Mouse (Mus musculus) heart, adult 18-20 months (tissue): ENCODE data around the gene Map7d3. TPM values are rescaled to one million over a fixed set of nuclear protein-coding genes. Genes with fewer than 3 reads are reported as not detected.

ENCODE experiments used
- DNase-seq, 2 experiments: peaks; one replicate each; pipeline ENCODE4 v3.0.0; 2021 to 2022; ENCODE audit warnings: mixed read lengths in 1 of 2
- long read RNA-seq, 2 experiments: library from polyadenylated mRNA; stranded (forward); transcript quantifications; one replicate each; pipeline ENCODE4 v2.0.0; 2021
- total RNA-seq, 2 experiments: library from RNA; stranded (reverse); gene quantifications; 2 replicates each; pipeline ENCODE4 v1.2.3; 2021

Map7d3 gene
- total RNA-seq: under 1 TPM; 0.22 to 0.28 TPM
- long read RNA-seq, experiment 1: 0 reads
- long read RNA-seq, experiment 2: 0 reads

- DNase-seq: peak; percentile 10 to 27
Observed at GRCm38 (mm10) chrX:56821765-56822603, at the start of gene Map7d3. Map7d3 (minus strand) TSS chrX:56822326.

- no peak for DNase-seq
Observed at GRCm38 (mm10) chrX:56869863-56870262, 47.7 kb upstream of the Map7d3 start, which contains the start of gene Adgrg4. Adgrg4 (plus strand) TSS chrX:56870163.

- DNase-seq: no peak
Observed at GRCm38 (mm10) chrX:56841255-56841654, 19.1 kb upstream of the Map7d3 start.

GRCm38 (mm10) chrX:56839369-56839768 lies 17.2 kb upstream of the Map7d3 start:
- DNase-seq: peak; percentile 8 to 57

- DNase-seq: no peak
Observed at GRCm38 (mm10) chrX:56835842-56836241, 13.7 kb upstream of the Map7d3 start.

GRCm38 (mm10) chrX:56827492-56827891 lies 5.4 kb upstream of the Map7d3 start:
- peak; percentile 3 to 4 for DNase-seq

- DNase-seq: peak; percentile 56 to 73
Observed at GRCm38 (mm10) chrX:56791268-56791667, 30.9 kb downstream of the Map7d3 start.

GRCm38 (mm10) chrX:56790591-56790990 lies 31.5 kb downstream of the Map7d3 start:
- no peak for DNase-seq

GRCm38 (mm10) chrX:56787486-56787885 lies 34.6 kb downstream of the Map7d3 start:
- no peak for DNase-seq

GRCm38 (mm10) chrX:56786281-56787061 lies 35.7 kb downstream of the Map7d3 start:
- DNase-seq: peak; percentile 44 to 70

- no peak for DNase-seq
Observed at GRCm38 (mm10) chrX:56773329-56773728, 48.8 kb downstream of the Map7d3 start.

GRCm38 (mm10) chrX:56771751-56772150 lies 50.4 kb downstream of the Map7d3 start:
- no peak for DNase-seq

GRCm38 (mm10) chrX:56769838-56770237 lies 52.3 kb downstream of the Map7d3 start:
- DNase-seq: no peak

- DNase-seq: no peak
Observed at GRCm38 (mm10) chrX:56760257-56760760, 61.8 kb downstream of the Map7d3 start.

GRCm38 (mm10) chrX:56756352-56756751 lies 65.8 kb downstream of the Map7d3 start:
- peak in 1 of 2 experiments; percentile 40 for DNase-seq

- peak; percentile 44 to 71 for DNase-seq
Observed at GRCm38 (mm10) chrX:56755646-56756045, 66.5 kb downstream of the Map7d3 start.

GRCm38 (mm10) chrX:56753317-56754289 lies 68.5 kb downstream of the Map7d3 start:
- DNase-seq: no peak

- peak in 1 of 2 experiments; percentile 44 for DNase-seq
Observed at GRCm38 (mm10) chrX:56752144-56752543, 70.0 kb downstream of the Map7d3 start.

GRCm38 (mm10) chrX:56751536-56751935 lies 70.6 kb downstream of the Map7d3 start:
- DNase-seq: no peak
